Mouse (Mus musculus) frontal cortex, adult (tissue): ENCODE results near the gene Sirpb1b.
"Not testable (repeated sequence)": the region's sequence is repeated elsewhere in the genome, so short reads cannot be mapped to it uniquely, and the experiment has no call there.

ENCODE experiments used
- ATAC-seq: cut with Nextera tagmentation; 2 replicates; pipeline ENCODE4 v1.9.2; 2017; ENCODE audit warnings: mild to moderate bottlenecking, moderate library complexity, mixed read lengths; ENCODE audit not compliant: low TSS enrichment

Gene Sirpb1b

GRCm38 (mm10) chr3:15574887-15575286 is at the start of gene Sirpb1b:
TSS of gene Sirpb1b (minus strand) at chr3:15575065.
- ATAC-seq, result not testable (repeated sequence)

- ATAC-seq, result not testable (repeated sequence)
Observed at GRCm38 (mm10) chr3:15590377-15591117, 15.7 kb upstream of the Sirpb1b start.

- ATAC-seq, result not testable (repeated sequence)
Observed at GRCm38 (mm10) chr3:15586665-15587064, 11.8 kb upstream of the Sirpb1b start.

GRCm38 (mm10) chr3:15583452-15583851 is 8.6 kb upstream of the Sirpb1b start:
- no peak for ATAC-seq

- not testable (repeated sequence) for ATAC-seq
Observed at GRCm38 (mm10) chr3:15582948-15583347, 8.1 kb upstream of the Sirpb1b start.

GRCm38 (mm10) chr3:15576466-15576865 is 1.6 kb upstream of the Sirpb1b start:
- ATAC-seq, result not testable (repeated sequence)

- ATAC-seq, result no peak
Observed at GRCm38 (mm10) chr3:15528589-15528988, 46.3 kb downstream of the Sirpb1b start.

- ATAC-seq, result not testable (repeated sequence)
Observed at GRCm38 (mm10) chr3:15513608-15514007, 61.3 kb downstream of the Sirpb1b start.

- ATAC-seq, result not testable (repeated sequence)
Observed at GRCm38 (mm10) chr3:15507792-15508321, 67.0 kb downstream of the Sirpb1b start.

GRCm38 (mm10) chr3:15474831-15475230 is 100.0 kb downstream of the Sirpb1b start:
- not testable (repeated sequence) for ATAC-seq

- not testable (repeated sequence) for ATAC-seq
Observed at GRCm38 (mm10) chr3:15470158-15470557, 104.7 kb downstream of the Sirpb1b start.
